Mouse (Mus musculus) bone marrow, adult 2 months (tissue): ENCODE data around the gene Gm17490. TPM values are rescaled to one million over a fixed set of nuclear protein-coding genes. Genes with fewer than 3 reads are reported as not detected.
A peak's percentile ranks its signal among the peaks of the same experiment; 100 is the strongest.
"Not testable (repeated sequence)": the region's sequence is repeated elsewhere in the genome, so short reads cannot be mapped to it uniquely, and the experiment has no call there.

Experiments used
- H3K27ac ChIP-seq: fragments of 200-500 bp; 2 replicates; pipeline ENCODE4 v1.5.1; 2012; ENCODE audit warnings: low read depth, mild to moderate bottlenecking, control low read depth, inconsistent platforms, low read length; ENCODE audit not compliant: control insufficient read depth, poor library complexity, insufficient read depth
- H3K4me1 ChIP-seq: fragments of 200-500 bp; 2 replicates; pipeline ENCODE4 v1.6.1; 2011; ENCODE audit warnings: low read length; ENCODE audit not compliant: control insufficient read depth, insufficient read depth
- H3K4me3 ChIP-seq: fragments of 200-500 bp; replicated peaks from 2 replicates; pipeline ENCODE3; 2011; ENCODE audit warnings: mild to moderate bottlenecking, low read depth, low read length, control low read depth; ENCODE audit not compliant: control insufficient read depth
- CTCF ChIP-seq: fragments of 200-500 bp; IDR thresholded peaks from 2 replicates; pipeline ENCODE4 v1.5.1; 2011; ENCODE audit warnings: low read length, control low read depth; ENCODE audit not compliant: control insufficient read depth, insufficient read depth
- POLR2A ChIP-seq: fragments of 200-500 bp; IDR thresholded peaks from 2 replicates; pipeline ENCODE4 v1.6.1; 2011; ENCODE audit warnings: low read depth, mild to moderate bottlenecking, control low read depth, low read length, borderline replicate concordance; ENCODE audit not compliant: control insufficient read depth
- WGBS: fragments of 180-500 bp; shearing (Covaris S2); methylation state at CpG from one replicate; pipeline ENCODE4 v1.1.7; 2018; 5-methylcytosine and 5-hydroxymethylcytosine counted together
- polyA plus RNA-seq: library from polyadenylated mRNA; stranded (reverse); fragments of >200 nt; gene quantifications from 2 replicates; pipeline ENCODE4 v1.2.4, GENCODE M21; 2011; ENCODE audit warnings: low replicate concordance; ENCODE audit not compliant: missing spikeins, insufficient read depth, insufficient read length

The Gm17490 gene
- polyA plus RNA-seq, 1 experiment, result not detected

- Histone ChIP-seq H3K27ac (no peak overlapping the region), H3K4me1 (no peaks in the 10 kb centered on the region; the same call in 1 of the 2 replicates), H3K4me3 (no peak overlapping the region)
- TF ChIP-seq CTCF, result no peak
- TF ChIP-seq POLR2A, result no peak
- 75% methylated on average over 2 of the region's 2 CpGs for WGBS
Observed at GRCm38 (mm10) chr2:11619598-11619997, 6.5 kb downstream of the Gm17490 start.

GRCm38 (mm10) chr2:11616846-11617245 lies 9.2 kb downstream of the Gm17490 start:
- TF ChIP-seq POLR2A, result no peak
- no peak for TF ChIP-seq CTCF
- 83% methylated on average over 9 of the region's 9 CpGs for WGBS
- Histone ChIP-seq H3K4me1 (no peaks in the 10 kb centered on the region), H3K27ac (no peak overlapping the region), H3K4me3 (no peak overlapping the region)

GRCm38 (mm10) chr2:11612939-11613338 lies 13.1 kb downstream of the Gm17490 start:
- H3K4me3 ChIP-seq, H3K4me1 ChIP-seq, H3K27ac ChIP-seq: not testable (repeated sequence)
- WGBS, result 86% methylated on average over 6 of the region's 6 CpGs

GRCm38 (mm10) chr2:11606718-11607117 lies 19.3 kb downstream of the Gm17490 start:
- 69% methylated on average over 4 of the region's 4 CpGs for WGBS
- H3K4me1 ChIP-seq, H3K4me3 ChIP-seq, H3K27ac ChIP-seq: not testable (repeated sequence)

- TF ChIP-seq POLR2A (no peak), CTCF (no peak)
- no peak overlapping the region for H3K4me3 ChIP-seq
- no peaks in the 10 kb centered on the region; the same call in 1 of the 2 replicates for H3K4me1 ChIP-seq
- H3K27ac ChIP-seq, result no peak overlapping the region
Observed at GRCm38 (mm10) chr2:11604911-11605310, 21.2 kb downstream of the Gm17490 start.

DNA sequence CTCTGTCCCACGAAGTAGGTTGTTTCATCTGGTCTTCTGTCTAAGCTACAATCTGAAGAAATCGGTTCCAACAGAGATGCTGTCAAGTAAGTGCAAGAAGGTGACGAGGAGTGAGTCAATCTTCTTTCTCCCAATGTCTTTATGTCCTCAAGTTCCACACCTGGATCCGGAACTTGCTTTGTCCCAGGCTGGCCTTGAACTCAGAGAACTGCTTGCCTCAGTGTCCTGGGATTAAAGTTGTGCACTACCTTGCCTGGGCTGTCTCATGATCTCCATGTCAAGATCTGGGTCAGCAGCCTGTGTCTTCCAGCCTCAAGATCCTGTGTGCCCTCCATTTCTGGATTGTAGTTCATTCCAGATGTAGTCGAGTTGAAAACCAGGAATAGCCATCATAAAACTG lies 22.0 kb downstream of the Gm17490 start, which contains the start of gene Rbm17:
Gene Rbm17 (minus strand): TSS at position 101 of the 400 bp plus-strand sequence.
- TF ChIP-seq POLR2A (no peak), CTCF (no peak)
- WGBS, result 82% methylated on average over 5 of the region's 5 CpGs
- Histone ChIP-seq H3K4me1 (no peaks in the 10 kb centered on the region; the same call in 1 of the 2 replicates), H3K4me3 (peak within 1 kb of the TSS; percentile 82), H3K27ac (peak within 1 kb of the TSS; percentile 65)

DNA sequence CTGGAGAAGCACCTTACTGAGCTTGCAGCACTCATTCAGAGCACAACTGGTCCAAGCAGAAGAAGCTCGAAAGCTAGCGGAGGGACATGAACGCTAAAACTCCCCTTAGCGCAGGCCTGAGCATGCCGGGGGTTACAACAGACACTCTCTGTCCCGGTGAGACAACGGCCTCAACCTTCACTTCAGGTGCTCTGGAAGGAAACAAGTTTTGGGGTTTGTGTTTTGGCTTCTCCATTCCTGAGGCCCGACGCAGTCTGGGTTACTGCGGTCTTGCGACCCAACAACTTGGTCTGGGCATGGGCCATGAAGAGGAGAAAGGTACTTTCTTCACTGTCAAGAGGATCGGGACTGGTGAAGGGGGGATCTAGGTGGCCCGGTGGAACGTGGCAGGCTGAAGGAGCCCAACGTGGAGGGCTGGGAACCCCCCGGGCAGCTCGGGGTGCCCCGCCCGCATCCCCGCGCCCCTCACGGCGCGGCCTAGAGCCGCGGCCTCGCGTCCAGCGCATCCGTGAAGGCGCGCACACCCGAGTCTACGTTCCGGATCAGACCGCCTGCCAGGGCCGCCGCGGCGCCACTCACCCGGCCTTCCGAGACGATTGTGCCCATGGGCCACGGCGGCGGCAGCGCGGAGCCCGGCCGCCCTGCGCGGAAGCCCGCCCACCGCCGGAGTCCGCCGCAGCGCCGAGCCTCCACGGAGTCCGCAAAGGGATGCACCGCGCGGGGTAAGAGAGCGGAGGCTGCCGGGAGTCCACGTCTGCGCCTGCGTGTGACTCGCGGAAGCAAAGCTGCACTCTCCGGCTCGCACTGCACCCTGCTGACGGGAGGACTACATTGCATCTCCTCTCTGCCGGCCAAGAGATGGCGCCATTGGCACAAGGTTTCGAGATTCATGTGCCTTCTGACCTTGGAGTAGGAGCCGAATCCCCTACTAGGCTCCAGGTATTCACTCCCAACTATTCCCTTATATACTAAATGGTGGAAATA lies 23.3 kb downstream of the Gm17490 start:
- peak overlapping the region; percentile 82 for H3K4me3 ChIP-seq
- TF ChIP-seq CTCF (peak; percentile 100), POLR2A (peak; percentile 80; the same call in 1 of the 2 replicates)
- no peaks in the 10 kb centered on the region; the same call in 1 of the 2 replicates for H3K4me1 ChIP-seq
- under 1% methylated on average over 78 of the region's 78 CpGs for WGBS
- peak overlapping the region; percentile 65 for H3K27ac ChIP-seq

DNA sequence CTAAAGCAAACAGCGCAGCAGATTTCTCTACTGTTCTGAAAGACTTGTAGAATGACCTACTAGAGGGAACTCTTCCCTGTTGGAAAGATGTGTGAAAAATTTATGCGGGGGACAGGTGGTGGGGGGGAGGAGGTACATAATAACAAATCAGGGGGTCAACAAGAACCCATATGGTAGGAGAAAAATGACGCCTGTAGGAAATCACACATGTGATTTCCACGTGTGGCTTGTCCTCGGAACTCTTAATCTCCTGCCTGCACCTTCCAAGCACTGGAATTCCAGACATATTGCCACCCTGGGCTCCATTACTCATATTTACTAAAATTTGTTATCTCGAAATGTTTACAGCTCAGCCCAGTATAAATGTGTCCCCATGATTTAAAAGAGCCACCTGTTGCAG lies 24.3 kb downstream of the Gm17490 start:
- H3K4me3 ChIP-seq, result no peak overlapping the region
- no peaks in the 10 kb centered on the region; the same call in 1 of the 2 replicates for H3K4me1 ChIP-seq
- 85% methylated on average over 6 of the region's 6 CpGs for WGBS
- TF ChIP-seq CTCF (no peak), POLR2A (no peak)
- no peak overlapping the region for H3K27ac ChIP-seq

- Histone ChIP-seq H3K4me1 (no peaks in the 10 kb centered on the region; the same call in 1 of the 2 replicates), H3K4me3 (no peak overlapping the region), H3K27ac (no peak overlapping the region)
- WGBS, result 92% methylated on average over 7 of the region's 7 CpGs
- TF ChIP-seq CTCF (no peak), POLR2A (no peak)
Observed at GRCm38 (mm10) chr2:11597906-11598305, 28.2 kb downstream of the Gm17490 start.
